Mouse (Mus musculus): ENCODE results near the gene Tmem267.

DNA sequence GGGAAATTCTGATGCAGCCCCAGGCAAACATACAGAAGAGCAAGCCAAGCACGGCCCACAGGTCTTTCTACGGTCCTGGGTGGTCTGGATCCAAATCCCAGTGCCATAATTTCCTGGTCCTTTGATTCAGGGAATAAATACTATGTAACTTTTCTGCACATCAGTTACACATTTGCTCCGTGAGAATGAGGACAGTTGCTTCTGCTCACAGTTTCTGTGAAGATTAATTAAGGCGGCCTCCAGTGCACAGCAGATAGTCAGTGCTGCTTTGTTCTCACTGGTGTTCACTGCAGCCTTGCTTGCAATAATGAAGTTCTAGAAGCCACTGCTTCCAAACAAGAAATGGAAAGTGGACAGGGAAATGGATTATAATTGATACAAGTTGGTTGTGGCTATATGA lies 150.0 kb downstream of the Tmem267 start:
- no peak for TF ChIP-seq MAX (IDR thresholded peaks at IDR 0.05; ENCODE audit: low read length)
- no peak for TF ChIP-seq MYC (IDR thresholded peaks at IDR 0.05; ENCODE audit: low read depth, low read length)
- TF ChIP-seq CTCF (conservative IDR thresholded peaks at IDR 0.05 in 1 of 2, IDR thresholded peaks at IDR 0.05 in 1 of 2; ENCODE audit: low read depth in 2 of 2, low read length in 2 of 2) = no peak
- no peak for TF ChIP-seq POLR2A (IDR thresholded peaks at IDR 0.05; ENCODE audit: low read depth, low read length)
- no peak for TF ChIP-seq ELF1 (IDR thresholded peaks at IDR 0.05; ENCODE audit: low read depth, low read length)
- TF ChIP-seq RAD21 (IDR thresholded peaks at IDR 0.05; ENCODE audit: low read depth, low read length) = no peak
- TF ChIP-seq JUN (IDR thresholded peaks at IDR 0.05; ENCODE audit: insufficient read depth, low read depth, low read length) = no peak
- TF ChIP-seq ZC3H11A (IDR thresholded peaks at IDR 0.05; ENCODE audit: low read depth, low read length) = no peak
- no peak for TF ChIP-seq GABPA (IDR thresholded peaks at IDR 0.05; ENCODE audit: insufficient replicate concordance, low read depth, low read length)
- TF ChIP-seq SIN3A (IDR thresholded peaks at IDR 0.05; ENCODE audit: low read length) = no peak
- no peak for TF ChIP-seq ZKSCAN1 (IDR thresholded peaks at IDR 0.05; ENCODE audit: borderline replicate concordance, low read depth, low read length)
- TF ChIP-seq MAFK (IDR thresholded peaks at IDR 0.05; ENCODE audit: insufficient replicate concordance, low read length) = no peak
